Mouse (Mus musculus): Measurements from ENCODE around the gene Csnk1g1.

DNA sequence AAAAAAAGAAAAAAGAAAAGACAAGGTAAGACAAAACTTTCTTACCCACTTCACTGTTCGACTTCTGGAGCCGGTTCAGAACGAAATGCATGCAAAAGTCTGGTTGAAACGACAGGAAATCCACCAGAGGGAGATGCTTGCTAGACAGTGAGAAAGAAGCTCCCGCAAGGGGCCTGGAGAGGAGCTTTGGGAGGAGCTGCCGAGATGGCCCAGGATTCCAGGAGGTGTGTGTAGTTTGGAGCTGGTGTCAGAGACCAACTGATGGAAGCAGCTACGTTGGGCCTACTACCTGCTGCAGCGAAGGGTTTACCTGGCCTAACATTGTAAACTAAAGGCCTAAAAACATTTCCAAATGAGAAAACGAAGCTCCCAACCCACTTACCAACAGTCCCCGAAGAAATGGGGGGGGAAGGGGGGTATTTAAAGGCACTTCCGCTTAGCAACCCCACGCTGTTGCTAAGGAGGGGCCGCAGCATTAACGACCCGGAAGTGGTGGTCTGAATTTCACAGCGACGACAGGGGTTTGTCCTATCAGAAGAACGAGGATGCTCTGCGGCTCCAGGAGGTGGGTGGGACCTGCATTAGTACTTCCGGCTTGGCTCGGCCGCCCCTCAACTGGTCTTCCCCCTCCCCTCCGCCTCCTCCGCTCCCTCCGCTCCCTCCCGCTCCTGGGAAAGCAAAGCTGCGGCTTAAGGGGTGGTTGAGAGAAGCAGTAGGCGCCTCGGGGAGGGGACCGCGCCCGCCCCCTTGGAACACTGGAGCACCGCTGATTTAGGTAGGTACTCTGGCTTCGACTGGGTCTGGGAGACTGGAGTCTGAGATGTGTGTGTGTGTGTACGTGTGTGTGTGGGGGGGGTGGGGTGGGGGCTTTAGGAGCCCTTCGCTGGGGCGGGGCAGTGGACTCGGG lies at the start of gene Csnk1g1, which contains the start of gene Trip4:
- TF ChIP-seq POLR2A (IDR thresholded peaks at IDR 0.05; ENCODE audit: low read depth, low read length) (peak; percentile 21; the same call in 1 of the 2 replicates), CTCF (IDR thresholded peaks at IDR 0.05; ENCODE audit: extremely low read depth, insufficient read depth, insufficient read length, insufficient replicate concordance) (no peak)
